In the genomic region with DNA sequence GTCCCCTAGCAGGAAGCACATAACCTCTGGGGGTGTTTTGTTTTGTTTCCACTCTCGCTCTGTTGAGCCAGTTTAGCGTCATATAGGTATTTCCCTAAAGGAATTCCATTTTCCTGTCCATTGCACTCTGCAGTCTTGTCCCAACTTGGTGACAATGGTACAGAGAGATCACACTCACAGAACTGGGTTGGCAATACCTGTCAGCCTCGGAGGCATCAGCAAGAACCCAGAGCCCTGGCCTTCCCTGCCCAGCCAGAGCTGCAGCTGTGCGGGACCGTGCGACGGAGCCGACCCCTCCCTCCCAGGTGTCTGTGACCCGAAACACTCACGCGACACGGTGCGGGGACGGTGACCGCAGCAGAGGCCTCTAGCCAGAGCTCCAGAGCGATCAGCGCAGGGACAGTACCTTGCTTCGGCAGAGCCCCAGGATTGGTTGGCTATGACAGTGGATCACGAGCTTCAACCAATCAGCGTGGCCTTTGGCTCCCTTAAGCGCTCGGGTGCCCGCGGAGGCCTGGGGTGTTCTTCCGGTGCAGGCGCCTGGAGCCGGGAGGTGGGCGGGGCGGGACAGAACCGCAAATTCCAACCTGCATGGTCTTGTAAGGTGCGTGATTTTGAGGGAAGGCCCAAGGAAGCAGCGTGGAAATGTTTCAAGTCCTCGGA, we compare ENCODE assay signal across 7 mouse cellular contexts. TPM values are rescaled to one million over a fixed set of nuclear protein-coding genes. Genes with fewer than 3 reads are reported as not detected.
DNase-seq lines count a peak whose midpoint lies in the region; ATAC-seq lines count a peak whose summit lies in the region.

No protein-coding gene starts in this region.

- no peaks in the 10 kb centered on the region for H3K9me3 ChIP-seq in intestine, embryonic 16.5 days (ENCODE audit: control insufficient read depth, low read length)
- H3K9me3 ChIP-seq in midbrain, embryonic 11.5 days (ENCODE audit: control insufficient read depth, low read length) = no peaks in the 10 kb centered on the region

- peak overlapping the region; percentile 74 for H3K4me3 ChIP-seq in intestine, embryonic 16.5 days (ENCODE audit: low read length)
- H3K4me3 ChIP-seq in midbrain, embryonic 11.5 days (ENCODE audit: low read depth, low read length) = peak overlapping the region; percentile 59

- ATAC-seq in intestine, embryonic 16.5 days = peak; percentile 99
- ATAC-seq in midbrain, embryonic 11.5 days (ENCODE audit: low FRiP score) = peak; percentile 100

- 0 out of 2 replicates have a peak, but pooled peaks cover 6% of the 10 kb centered on the region for H3K36me3 ChIP-seq in intestine, embryonic 16.5 days (ENCODE audit: control insufficient read depth, insufficient read depth, low read length)
- H3K36me3 ChIP-seq in midbrain, embryonic 11.5 days (ENCODE audit: control insufficient read depth, insufficient read depth, low read length) = no peaks in the 10 kb centered on the region

- peak; percentile 79 to 82 for DNase-seq in adrenal gland, adult 18-20 months (ENCODE audit: low spot score in 2 of 2)
- DNase-seq in embryo, embryonic 11 days = peak; percentile 94
- DNase-seq in gastrocnemius, postnatal 25 days = peak; percentile 92
- DNase-seq in left cerebral cortex, postnatal 36 days (ENCODE audit: low spot score in 2 of 2) = peak; percentile 92 to 93
- DNase-seq in midbrain, embryonic 11.5 days (ENCODE audit: low spot score, missing footprints) = peak; percentile 96
- peak; percentile 93 for DNase-seq in skeletal muscle tissue, adult 2 months (ENCODE audit: low read depth, low spot score)

- 2% methylated on average over 33 of the region's 33 CpGs for WGBS in intestine, embryonic 16.5 days
- whole genome bisulfite sequencing in midbrain, embryonic 11.5 days = 2% methylated on average over 33 of the region's 33 CpGs

- H3K27ac ChIP-seq in intestine, embryonic 16.5 days (ENCODE audit: low read length) = peak overlapping the region; percentile 65
- no peak overlapping the region for H3K27ac ChIP-seq in midbrain, embryonic 11.5 days (ENCODE audit: low read depth, low read length)

- H3K4me1 ChIP-seq in intestine, embryonic 16.5 days (ENCODE audit: control insufficient read depth, insufficient read depth, low read length) = peaks cover 10% of the 10 kb centered on the region; the same call in 1 of the 2 replicates
- peaks cover 6% of the 10 kb centered on the region; the same call in 1 of the 2 replicates for H3K4me1 ChIP-seq in midbrain, embryonic 11.5 days (ENCODE audit: control insufficient read depth, insufficient read depth, low read length)

- H3K27me3 ChIP-seq in intestine, embryonic 16.5 days (replicated peaks; ENCODE audit: control insufficient read depth, insufficient read depth, low read length) = no peaks in the 10 kb centered on the region
- H3K27me3 ChIP-seq in midbrain, embryonic 11.5 days (ENCODE audit: control insufficient read depth, insufficient read depth, low read length) = no peaks in the 10 kb centered on the region; the same call in 1 of the 2 replicates

- H3K9ac ChIP-seq in intestine, embryonic 16.5 days (ENCODE audit: low read depth, low read length) = peak overlapping the region; percentile 85
- H3K9ac ChIP-seq in midbrain, embryonic 11.5 days (ENCODE audit: low read length) = peak overlapping the region; percentile 77

- intact Hi-C loops in left cerebral cortex, postnatal 36 days (cut with DNase I) = no loop called here

- H3K4me2 ChIP-seq in intestine, embryonic 16.5 days (ENCODE audit: low read depth, low read length) = peak overlapping the region; percentile 73
- H3K4me2 ChIP-seq in midbrain, embryonic 11.5 days = peak overlapping the region; percentile 78

RNA-seq across cellular contexts. Expression of a gene that starts 5.6 kb away (rescaled TPM):
- total RNA-seq in adrenal gland, adult 18-20 months (2021) = 10 to 100 TPM; 47.6 to 49.4 TPM
- total RNA-seq in gastrocnemius, postnatal 25 days (2021) = 10 to 100 TPM; 13.7 to 15.1 TPM
- polyA plus RNA-seq in intestine, embryonic 16.5 days (2015; fragmentation: Nextera tagmentation; extraction: Ambion mirVana) = 237 and 261 TPM in 2 replicates
- total RNA-seq in left cerebral cortex, postnatal 36 days (2021) = 10 to 100 TPM; 23.7 to 28.6 TPM
- polyA plus RNA-seq in midbrain, embryonic 11.5 days (2014; fragmentation: Nextera tagmentation; extraction: Ambion mirVana) = 60.4 and 68.1 TPM in 2 replicates

RNA-seq across cellular contexts. Expression of a gene that starts 5.7 kb away (rescaled TPM):
- 1 to 10 TPM; 4.7 to 5.1 TPM for total RNA-seq in adrenal gland, adult 18-20 months (2021)
- under 1 TPM; 0.67 to 0.77 TPM for total RNA-seq in gastrocnemius, postnatal 25 days (2021)
- 0.51 and 0.64 TPM in 2 replicates for polyA plus RNA-seq in intestine, embryonic 16.5 days (2015; fragmentation: Nextera tagmentation; extraction: Ambion mirVana)
- under 1 TPM; 0.97 to 0.99 TPM for total RNA-seq in left cerebral cortex, postnatal 36 days (2021)
- 0.34 and 0.77 TPM in 2 replicates for polyA plus RNA-seq in midbrain, embryonic 11.5 days (2014; fragmentation: Nextera tagmentation; extraction: Ambion mirVana)

RNA-seq across cellular contexts. Expression of a gene that starts 27.1 kb away (rescaled TPM):
- not detected for total RNA-seq in adrenal gland, adult 18-20 months (2021)
- not detected for total RNA-seq in gastrocnemius, postnatal 25 days (2021)
- not detected in 2 replicates for polyA plus RNA-seq in intestine, embryonic 16.5 days (2015; fragmentation: Nextera tagmentation; extraction: Ambion mirVana)
- total RNA-seq in left cerebral cortex, postnatal 36 days (2021) = 1 to 10 TPM; 1.2 to 1.5 TPM
- polyA plus RNA-seq in midbrain, embryonic 11.5 days (2014; fragmentation: Nextera tagmentation; extraction: Ambion mirVana) = 0.77 and 0.82 TPM in 2 replicates

RNA-seq across cellular contexts. Expression of a gene that starts 36.4 kb away (rescaled TPM):
- 1 to 10 TPM in 1 of 2 experiments, under 1 TPM in 1; 0.76 to 1.5 TPM for total RNA-seq in adrenal gland, adult 18-20 months (2021)
- total RNA-seq in gastrocnemius, postnatal 25 days (2021) = not detected
- polyA plus RNA-seq in intestine, embryonic 16.5 days (2015; fragmentation: Nextera tagmentation; extraction: Ambion mirVana) = 19.1 and 19.9 TPM in 2 replicates
- total RNA-seq in left cerebral cortex, postnatal 36 days (2021) = under 1 TPM in 1 of 2 experiments, not detected in 1; 0.96 TPM
- 6.3 and 8.0 TPM in 2 replicates for polyA plus RNA-seq in midbrain, embryonic 11.5 days (2014; fragmentation: Nextera tagmentation; extraction: Ambion mirVana)

RNA-seq across cellular contexts. Expression of a gene that starts 49.1 kb away (rescaled TPM):
- total RNA-seq in adrenal gland, adult 18-20 months (2021) = not detected
- not detected for total RNA-seq in gastrocnemius, postnatal 25 days (2021)
- polyA plus RNA-seq in intestine, embryonic 16.5 days (2015; fragmentation: Nextera tagmentation; extraction: Ambion mirVana) = 0.11 and 0.17 TPM in 2 replicates
- under 1 TPM; 0.20 to 0.32 TPM for total RNA-seq in left cerebral cortex, postnatal 36 days (2021)
- polyA plus RNA-seq in midbrain, embryonic 11.5 days (2014; fragmentation: Nextera tagmentation; extraction: Ambion mirVana) = not detected in 2 replicates
